Mouse (Mus musculus) brain, embryonic 14.5 days (tissue): ENCODE results near the gene Pfkm. TPM values are rescaled to one million over a fixed set of nuclear protein-coding genes. Genes with fewer than 3 reads are reported as not detected.

Source experiments
- DNase-seq: peaks from one replicate; pipeline ENCODE4 v3.0.0-alpha.2; 2011; ENCODE audit warnings: low read depth
- CTCF ChIP-seq: fragments of 200-500 bp; IDR thresholded peaks from 2 replicates; pipeline ENCODE4 v1.5.1; 2012; ENCODE audit warnings: inconsistent platforms, mild to moderate bottlenecking, moderate library complexity, borderline replicate concordance; ENCODE audit not compliant: insufficient read depth, insufficient read length; ENCODE audit errors: extremely low read depth
- POLR2A ChIP-seq: fragments of 200-500 bp; IDR thresholded peaks from 2 replicates; pipeline ENCODE4 v1.6.1; 2012; ENCODE audit warnings: mild to moderate bottlenecking, inconsistent platforms, borderline replicate concordance; ENCODE audit not compliant: poor library complexity, insufficient read depth, insufficient read length, severe bottlenecking; ENCODE audit errors: extremely low read depth
- polyA plus RNA-seq: library from polyadenylated mRNA; depleted of rRNA; stranded (reverse); fragments of >200 nt; gene quantifications from 2 replicates; pipeline ENCODE4 v1.2.3, GENCODE M21; 2012; rRNA removed

Gene Pfkm
- polyA plus RNA-seq, 1 experiment = 96.7 TPM

GRCm38 (mm10) chr15:98167645-98168621 is 75.5 kb downstream of the Pfkm start:
- DNase-seq = peak; percentile 98
- TF ChIP-seq CTCF (no peak), POLR2A (peak; percentile 71; the same call in 1 of the 2 replicates)

- no peak for DNase-seq
- TF ChIP-seq POLR2A (no peak), CTCF (no peak)
These were observed 76.2 kb downstream of the Pfkm start for GRCm38 (mm10) chr15:98168622-98169004.

- no peak for TF ChIP-seq POLR2A
- no peak for TF ChIP-seq CTCF
- peak; percentile 50 for DNase-seq
These were observed 78.0 kb downstream of the Pfkm start for GRCm38 (mm10) chr15:98170365-98170764.

- TF ChIP-seq POLR2A (no peak), CTCF (no peak)
- DNase-seq = no peak
These were observed 78.5 kb downstream of the Pfkm start for GRCm38 (mm10) chr15:98170917-98171316.

- no peak for DNase-seq
- TF ChIP-seq POLR2A = no peak
- no peak for TF ChIP-seq CTCF
These were observed 79.7 kb downstream of the Pfkm start for GRCm38 (mm10) chr15:98172113-98172512.

GRCm38 (mm10) chr15:98173821-98174220 is 81.4 kb downstream of the Pfkm start:
- peak; percentile 91 for DNase-seq
- TF ChIP-seq POLR2A (no peak), CTCF (peak; percentile 21; the same call in 1 of the 2 replicates)

- TF ChIP-seq CTCF (no peak), POLR2A (no peak)
- DNase-seq = no peak
These were observed 84.9 kb downstream of the Pfkm start for GRCm38 (mm10) chr15:98177320-98177719.

- no peak for TF ChIP-seq CTCF
- TF ChIP-seq POLR2A = no peak
These were observed 88.3 kb downstream of the Pfkm start for GRCm38 (mm10) chr15:98180567-98181131.

GRCm38 (mm10) chr15:98181132-98181711 is 88.8 kb downstream of the Pfkm start:
- DNase-seq = peak; percentile 96
- no peak for TF ChIP-seq POLR2A
- peak; percentile 86 for TF ChIP-seq CTCF

More at GRCm38 (mm10) chr15:98180567-98181131, 88.3 kb downstream of the Pfkm start:
- no peak for DNase-seq

Other genes starting within 250 kb of the Pfkm start
- 78.2 and 82.1 TPM in 2 replicates for gene Hdac7, start 248.1 kb upstream of the Pfkm start, polyA plus RNA-seq
- gene Vdr, start 182.0 kb upstream of the Pfkm start, polyA plus RNA-seq = 0.25 and 0.26 TPM in 2 replicates
- gene Tmem106c, start 128.4 kb upstream of the Pfkm start, polyA plus RNA-seq = 57.7 and 79.8 TPM in 2 replicates
- 60.2 and 78.5 TPM in 2 replicates for gene Col2a1, start 87.9 kb upstream of the Pfkm start, polyA plus RNA-seq
- gene Senp1, start 1.2 kb downstream of the Pfkm start, polyA plus RNA-seq = 20.0 and 25.3 TPM in 2 replicates
- gene Asb8, start 73.0 kb downstream of the Pfkm start, polyA plus RNA-seq = 53.9 and 60.1 TPM in 2 replicates
- gene Ccdc184, start 74.6 kb downstream of the Pfkm start, polyA plus RNA-seq = 43.2 and 59.2 TPM in 2 replicates
- gene Olfr288, start 103.0 kb downstream of the Pfkm start, polyA plus RNA-seq = not detected in 2 replicates
- not detected in 2 replicates for gene Gm44579, start 128.4 kb downstream of the Pfkm start, polyA plus RNA-seq
- not detected in 2 replicates for gene Olfr287, start 128.5 kb downstream of the Pfkm start, polyA plus RNA-seq
- not detected in 2 replicates for gene Olfr286, start 141.9 kb downstream of the Pfkm start, polyA plus RNA-seq
- gene H1fnt, start 164.7 kb downstream of the Pfkm start, polyA plus RNA-seq = not detected in 2 replicates
- gene Zfp641, start 203.6 kb downstream of the Pfkm start, polyA plus RNA-seq = 7.7 and 13.9 TPM in 2 replicates
- gene Olfr285, start 224.8 kb downstream of the Pfkm start, polyA plus RNA-seq = not detected in 2 replicates
- gene Olfr284, start 248.4 kb downstream of the Pfkm start, polyA plus RNA-seq = not detected in 2 replicates